Mouse (Mus musculus): ENCODE measurements around the gene Frs3. TPM values are rescaled to one million over a fixed set of nuclear protein-coding genes. Genes with fewer than 3 reads are reported as not detected.
A peak's percentile ranks its signal among the peaks of the same experiment; 100 is the strongest.

Frs3 gene
- polyA plus RNA-seq, 1 experiment from 2014 or later, result 5.1 TPM

GRCm38 (mm10) chr17:47710036-47710435 is 21.2 kb downstream of the Frs3 start:
- no peak overlapping the region for H3K9ac ChIP-seq (ENCODE audit: low read length)
- no peaks in the 10 kb centered on the region for H3K36me3 ChIP-seq (ENCODE audit: control insufficient read depth, insufficient read depth, low read length)
- H3K9me3 ChIP-seq (ENCODE audit: control insufficient read depth, low read length), result no peaks in the 10 kb centered on the region
- H3K4me2 ChIP-seq (ENCODE audit: low read depth, low read length), result no peak overlapping the region
- H3K27me3 ChIP-seq (ENCODE audit: control insufficient read depth, insufficient read depth, low read depth, low read length), result no peaks in the 10 kb centered on the region
- 65% methylated on average over 3 of the region's 3 CpGs for WGBS
- no peak for ATAC-seq (ENCODE audit: low read depth)
- no peak overlapping the region for H3K27ac ChIP-seq (ENCODE audit: low read length)
- H3K4me1 ChIP-seq (replicated peaks; ENCODE audit: control insufficient read depth, insufficient read depth, low read length), result peaks cover 5% of the 10 kb centered on the region; the same call in 1 of the 2 replicates
- H3K4me3 ChIP-seq (ENCODE audit: low read length), result no peak overlapping the region

GRCm38 (mm10) chr17:47711883-47712282 is 23.1 kb downstream of the Frs3 start:
- Histone ChIP-seq H3K4me3 (ENCODE audit: low read length) (no peak overlapping the region), H3K9me3 (ENCODE audit: control insufficient read depth, low read length) (no peaks in the 10 kb centered on the region), H3K36me3 (ENCODE audit: control insufficient read depth, insufficient read depth, low read length) (no peaks in the 10 kb centered on the region), H3K9ac (ENCODE audit: low read length) (no peak overlapping the region), H3K27ac (ENCODE audit: low read length) (no peak overlapping the region), H3K4me2 (ENCODE audit: low read depth, low read length) (no peak overlapping the region), H3K27me3 (ENCODE audit: control insufficient read depth, insufficient read depth, low read depth, low read length) (no peaks in the 10 kb centered on the region), H3K4me1 (replicated peaks; ENCODE audit: control insufficient read depth, insufficient read depth, low read length) (no peaks in the 10 kb centered on the region)
- ATAC-seq (ENCODE audit: low read depth), result no peak
- WGBS, result 36% methylated on average over 6 of the region's 6 CpGs

- Histone ChIP-seq H3K4me2 (ENCODE audit: low read depth, low read length) (no peak overlapping the region), H3K27ac (ENCODE audit: low read length) (no peak overlapping the region), H3K4me3 (ENCODE audit: low read length) (no peak overlapping the region), H3K36me3 (ENCODE audit: control insufficient read depth, insufficient read depth, low read length) (no peaks in the 10 kb centered on the region), H3K4me1 (replicated peaks; ENCODE audit: control insufficient read depth, insufficient read depth, low read length) (no peaks in the 10 kb centered on the region), H3K9me3 (ENCODE audit: control insufficient read depth, low read length) (no peaks in the 10 kb centered on the region), H3K9ac (ENCODE audit: low read length) (no peak overlapping the region), H3K27me3 (ENCODE audit: control insufficient read depth, insufficient read depth, low read depth, low read length) (no peaks in the 10 kb centered on the region)
- ATAC-seq (ENCODE audit: low read depth), result no peak
- 58% methylated on average over 9 of the region's 22 CpGs for WGBS
Measured at GRCm38 (mm10) chr17:47712889-47713571, 24.2 kb downstream of the Frs3 start.

GRCm38 (mm10) chr17:47715037-47715436 is 26.2 kb downstream of the Frs3 start:
- Histone ChIP-seq H3K9ac (ENCODE audit: low read length) (no peak overlapping the region), H3K36me3 (ENCODE audit: control insufficient read depth, insufficient read depth, low read length) (no peaks in the 10 kb centered on the region), H3K27me3 (ENCODE audit: control insufficient read depth, insufficient read depth, low read depth, low read length) (no peaks in the 10 kb centered on the region), H3K27ac (ENCODE audit: low read length) (no peak overlapping the region), H3K4me3 (ENCODE audit: low read length) (no peak overlapping the region), H3K4me1 (replicated peaks; ENCODE audit: control insufficient read depth, insufficient read depth, low read length) (no peaks in the 10 kb centered on the region), H3K4me2 (ENCODE audit: low read depth, low read length) (no peak overlapping the region), H3K9me3 (ENCODE audit: control insufficient read depth, low read length) (no peaks in the 10 kb centered on the region)
- no peak for ATAC-seq (ENCODE audit: low read depth)
- 50% methylated on average over 3 of the region's 3 CpGs for WGBS

- Histone ChIP-seq H3K9me3 (ENCODE audit: control insufficient read depth, low read length) (no peaks in the 10 kb centered on the region), H3K9ac (ENCODE audit: low read length) (no peak overlapping the region), H3K27ac (ENCODE audit: low read length) (no peak overlapping the region), H3K4me3 (ENCODE audit: low read length) (no peak overlapping the region), H3K4me1 (replicated peaks; ENCODE audit: control insufficient read depth, insufficient read depth, low read length) (no peaks in the 10 kb centered on the region), H3K36me3 (ENCODE audit: control insufficient read depth, insufficient read depth, low read length) (no peaks in the 10 kb centered on the region), H3K27me3 (ENCODE audit: control insufficient read depth, insufficient read depth, low read depth, low read length) (no peaks in the 10 kb centered on the region), H3K4me2 (ENCODE audit: low read depth, low read length) (no peak overlapping the region)
- ATAC-seq (ENCODE audit: low read depth), result no peak
- 59% methylated on average over 4 of the region's 4 CpGs for WGBS
Measured at GRCm38 (mm10) chr17:47721183-47721582, 32.4 kb downstream of the Frs3 start.

- Histone ChIP-seq H3K27ac (ENCODE audit: low read length) (no peak within 1 kb of the TSS), H3K4me1 (replicated peaks; ENCODE audit: control insufficient read depth, insufficient read depth, low read length) (no peaks in the 10 kb centered on the region), H3K9me3 (ENCODE audit: control insufficient read depth, low read length) (no peaks in the 10 kb centered on the region), H3K27me3 (ENCODE audit: control insufficient read depth, insufficient read depth, low read depth, low read length) (no peaks in the 10 kb centered on the region), H3K36me3 (ENCODE audit: control insufficient read depth, insufficient read depth, low read length) (no peaks in the 10 kb centered on the region), H3K9ac (ENCODE audit: low read length) (no peak within 1 kb of the TSS; the same call in 1 of the 2 replicates), H3K4me3 (ENCODE audit: low read length) (no peak within 1 kb of the TSS), H3K4me2 (ENCODE audit: low read depth, low read length) (peak within 1 kb of the TSS; percentile 11; the same call in 1 of the 2 replicates)
- 51% methylated on average over 11 of the region's 11 CpGs for WGBS
- no peak for ATAC-seq (ENCODE audit: low read depth)
Measured at GRCm38 (mm10) chr17:47726566-47726965, 37.7 kb downstream of the Frs3 start, which contains the start of gene Pgc. Gene Pgc (plus strand): TSS chr17:47726842.

- WGBS, result 44% methylated on average over 24 of the region's 24 CpGs
Measured at GRCm38 (mm10) chr17:47730633-47731575, 42.1 kb downstream of the Frs3 start.

GRCm38 (mm10) chr17:47735553-47736100 is 46.8 kb downstream of the Frs3 start:
- Histone ChIP-seq H3K9me3 (ENCODE audit: control insufficient read depth, low read length) (no peaks in the 10 kb centered on the region), H3K27me3 (ENCODE audit: control insufficient read depth, insufficient read depth, low read depth, low read length) (no peaks in the 10 kb centered on the region; the same call in 1 of the 2 replicates), H3K27ac (ENCODE audit: low read length) (no peak overlapping the region), H3K4me1 (replicated peaks; ENCODE audit: control insufficient read depth, insufficient read depth, low read length) (peaks cover 16% of the 10 kb centered on the region), H3K9ac (ENCODE audit: low read length) (no peak overlapping the region), H3K36me3 (ENCODE audit: control insufficient read depth, insufficient read depth, low read length) (no peaks in the 10 kb centered on the region), H3K4me3 (ENCODE audit: low read length) (no peak overlapping the region), H3K4me2 (ENCODE audit: low read depth, low read length) (no peak overlapping the region)
- WGBS, result 71% methylated on average over 14 of the region's 14 CpGs
- ATAC-seq (ENCODE audit: low read depth), result no peak

More at GRCm38 (mm10) chr17:47730633-47731575, 42.1 kb downstream of the Frs3 start:
- no peaks in the 10 kb centered on the region for H3K4me1 ChIP-seq (replicated peaks; ENCODE audit: control insufficient read depth, insufficient read depth, low read length)
- H3K4me2 ChIP-seq (ENCODE audit: low read depth, low read length), result no peak overlapping the region
- H3K9me3 ChIP-seq (ENCODE audit: control insufficient read depth, low read length), result no peaks in the 10 kb centered on the region
- H3K9ac ChIP-seq (ENCODE audit: low read length), result no peak overlapping the region
- H3K36me3 ChIP-seq (ENCODE audit: control insufficient read depth, insufficient read depth, low read length), result no peaks in the 10 kb centered on the region
- peak; percentile 56; the same call in 1 of the 2 replicates for ATAC-seq (ENCODE audit: low read depth)
- H3K27ac ChIP-seq (ENCODE audit: low read length), result no peak overlapping the region
- no peak overlapping the region for H3K4me3 ChIP-seq (ENCODE audit: low read length)
- no peaks in the 10 kb centered on the region for H3K27me3 ChIP-seq (ENCODE audit: control insufficient read depth, insufficient read depth, low read depth, low read length)

- Histone ChIP-seq H3K27ac (ENCODE audit: low read length) (peak within 1 kb of the TSS; percentile 72), H3K9me3 (ENCODE audit: control insufficient read depth, low read length) (no peaks in the 10 kb centered on the region), H3K27me3 (ENCODE audit: control insufficient read depth, insufficient read depth, low read depth, low read length) (no peaks in the 10 kb centered on the region; the same call in 1 of the 2 replicates), H3K36me3 (ENCODE audit: control insufficient read depth, insufficient read depth, low read length) (no peaks in the 10 kb centered on the region), H3K4me3 (ENCODE audit: low read length) (peak within 1 kb of the TSS; percentile 83), H3K4me1 (replicated peaks; ENCODE audit: control insufficient read depth, insufficient read depth, low read length) (peaks cover 16% of the 10 kb centered on the region), H3K4me2 (ENCODE audit: low read depth, low read length) (peak within 1 kb of the TSS; percentile 97), H3K9ac (ENCODE audit: low read length) (peak within 1 kb of the TSS; percentile 75)
- peak; percentile 84 for ATAC-seq (ENCODE audit: low read depth)
- WGBS, result under 1% methylated on average over 46 of the region's 47 CpGs
Measured at GRCm38 (mm10) chr17:47736856-47737255, 48.0 kb downstream of the Frs3 start, which contains the start of gene Tfeb. Gene Tfeb (plus strand): TSS chr17:47737030.
